Mouse (Mus musculus) 3T3-L1 (cell line): ENCODE measurements around the gene Engase.

Experiments
- DNase-seq: peaks from one replicate; pipeline ENCODE4 v3.0.0-alpha.2; 2015; ENCODE audit warnings: low read depth, low spot score

The Engase gene

GRCm38 (mm10) chr11:118453886-118454671 is 22.6 kb upstream of the Engase start:
- no peak for DNase-seq

GRCm38 (mm10) chr11:118455788-118456187 is 20.8 kb upstream of the Engase start:
- DNase-seq, result no peak

GRCm38 (mm10) chr11:118456937-118457336 is 19.7 kb upstream of the Engase start:
- no peak for DNase-seq

- no peak for DNase-seq
These were observed 17.6 kb upstream of the Engase start for GRCm38 (mm10) chr11:118459051-118459450.

GRCm38 (mm10) chr11:118459536-118459935 is 17.1 kb upstream of the Engase start:
- no peak for DNase-seq

GRCm38 (mm10) chr11:118460280-118460679 is 16.3 kb upstream of the Engase start:
- peak; percentile 39 for DNase-seq

GRCm38 (mm10) chr11:118467441-118468035 is 9.1 kb upstream of the Engase start:
- DNase-seq, result no peak

GRCm38 (mm10) chr11:118469509-118470160 is 7.0 kb upstream of the Engase start:
- no peak for DNase-seq

- DNase-seq, result no peak
These were observed 6.2 kb upstream of the Engase start for GRCm38 (mm10) chr11:118470234-118470966.

- DNase-seq, result no peak
These were observed 5.0 kb upstream of the Engase start for GRCm38 (mm10) chr11:118471676-118472075.

- DNase-seq, result no peak
These were observed 3.5 kb upstream of the Engase start for GRCm38 (mm10) chr11:118473161-118473560.

- no peak for DNase-seq
These were observed 2.7 kb upstream of the Engase start for GRCm38 (mm10) chr11:118473842-118474500.

GRCm38 (mm10) chr11:118475496-118476083 is 1.0 kb upstream of the Engase start:
- no peak for DNase-seq

GRCm38 (mm10) chr11:118479776-118480175 is 3.1 kb downstream of the Engase start:
- no peak for DNase-seq

GRCm38 (mm10) chr11:118481231-118481630 is 4.6 kb downstream of the Engase start:
- no peak for DNase-seq

GRCm38 (mm10) chr11:118481751-118482150 is 5.1 kb downstream of the Engase start:
- DNase-seq, result no peak

GRCm38 (mm10) chr11:118484169-118484568 is 7.5 kb downstream of the Engase start:
- DNase-seq, result no peak

- DNase-seq, result no peak
These were observed 8.7 kb downstream of the Engase start for GRCm38 (mm10) chr11:118485338-118485737.

- no peak for DNase-seq
These were observed 9.2 kb downstream of the Engase start for GRCm38 (mm10) chr11:118485780-118486179.

- DNase-seq, result no peak
These were observed 9.7 kb downstream of the Engase start for GRCm38 (mm10) chr11:118486281-118486680.
